14 mouse cellular contexts compared by ENCODE assay signal in the genomic region with DNA sequence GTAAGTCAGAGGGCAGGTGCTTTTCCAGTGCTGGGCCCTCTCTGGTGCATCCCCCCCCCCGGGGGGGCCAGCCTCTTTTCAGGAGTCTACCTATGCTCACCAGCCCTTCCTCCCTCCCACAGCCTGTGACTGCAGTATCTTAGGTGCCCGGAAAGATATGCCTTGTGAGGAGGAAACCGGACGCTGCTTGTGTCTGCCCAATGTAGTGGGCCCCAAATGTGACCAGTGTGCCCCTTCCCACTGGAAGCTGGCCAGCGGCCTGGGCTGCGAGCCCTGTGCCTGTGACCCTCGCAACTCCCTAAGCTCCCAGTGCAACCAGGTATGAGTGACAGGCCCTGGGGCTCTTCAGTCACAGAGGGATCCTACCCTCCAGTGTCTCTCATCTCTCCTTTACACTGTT. TPM values are rescaled to one million over a fixed set of nuclear protein-coding genes. Genes with fewer than 3 reads are reported as not detected.
DNase-seq lines count a peak whose midpoint lies in the region; ATAC-seq and TF ChIP-seq lines count a peak whose summit lies in the region.
"Had no signal": no experiment of that assay in that cellular context is flagged by ENCODE, and none has a peak within 500 bp of the region (broad histone marks: within the 10 kb centered on the region; RNA-seq: fewer than 3 reads in every experiment).

No protein-coding gene starts in this region.

- ATAC-seq in heart, embryonic 12.5 days (ENCODE audit: insufficient number of reproducible peaks, low FRiP score), result 0 out of 2 replicates have a peak, but pooled peaks have one; percentile 1
- ATAC-seq in heart, embryonic 11.5 days (replicated peaks; ENCODE audit: insufficient number of reproducible peaks, low FRiP score, low TSS enrichment), result no peak
- 0 out of 2 replicates have a peak, but pooled peaks have one; percentile 3 for ATAC-seq in forebrain, embryonic 16.5 days

- 39% methylated on average over 7 of the region's 7 CpGs for WGBS in cerebellum, adult 2 months
- WGBS in heart, embryonic 12.5 days, result 78% methylated on average over 7 of the region's 7 CpGs
- WGBS in heart, embryonic 11.5 days (ENCODE audit: insufficient replicate concordance), result 72% methylated on average over 7 of the region's 7 CpGs
- WGBS in forebrain, embryonic 16.5 days, result 79% methylated on average over 7 of the region's 7 CpGs

- no peak for TF ChIP-seq POLR2A in cerebellum, adult 2 months (IDR thresholded peaks at IDR 0.05; ENCODE audit: borderline replicate concordance, insufficient read depth, low read length)

- no peak for DNase-seq in cerebellum, adult 2 months
- no peak for DNase-seq in cerebellum, adult 11-12 months
- DNase-seq in layer of hippocampus, adult 2 months (ENCODE audit: low spot score in 2 of 2), result no peak
- no peak for DNase-seq in layer of hippocampus, postnatal 36 days
- DNase-seq in kidney, postnatal 25 days, result no peak

- no peaks in the 10 kb centered on the region for H3K27me3 ChIP-seq in cerebellum, adult 2 months (ENCODE audit: control insufficient read depth, insufficient read depth, low read length)
- no peaks in the 10 kb centered on the region for H3K27me3 ChIP-seq in heart, embryonic 12.5 days (replicated peaks)
- H3K27me3 ChIP-seq in heart, embryonic 11.5 days (ENCODE audit: control insufficient read depth, insufficient read depth, low read length), result peaks cover 3% of the 10 kb centered on the region; the same call in 1 of the 2 replicates
- no peaks in the 10 kb centered on the region for H3K27me3 ChIP-seq in forebrain, embryonic 16.5 days (replicated peaks; ENCODE audit: control insufficient read depth, insufficient read depth, low read length)
- H3K27me3 ChIP-seq: hindbrain, embryonic 12.5 days; intestine, embryonic 15.5 days had no signal

- H3K9ac ChIP-seq in heart, embryonic 12.5 days, result no peak overlapping the region
- H3K9ac ChIP-seq in heart, embryonic 11.5 days (ENCODE audit: low read depth, low read length), result no peak overlapping the region
- no peak overlapping the region; the same call in 1 of the 2 replicates for H3K9ac ChIP-seq in forebrain, embryonic 16.5 days (replicated peaks; ENCODE audit: low read depth, low read length)
- H3K9ac ChIP-seq: hindbrain, embryonic 12.5 days; intestine, embryonic 15.5 days; lung, embryonic 14.5 days had no signal

- H3K4me1 ChIP-seq in cerebellum, adult 2 months (ENCODE audit: control insufficient read depth, insufficient read depth, low read length), result peaks cover 48% of the 10 kb centered on the region
- H3K4me1 ChIP-seq in heart, embryonic 12.5 days (replicated peaks), result peaks cover 63% of the 10 kb centered on the region
- peaks cover 29% of the 10 kb centered on the region for H3K4me1 ChIP-seq in heart, embryonic 11.5 days (ENCODE audit: control insufficient read depth, insufficient read depth, low read length)
- peaks cover 17% of the 10 kb centered on the region for H3K4me1 ChIP-seq in forebrain, embryonic 16.5 days (replicated peaks; ENCODE audit: control insufficient read depth, insufficient read depth, low read length)

- no peaks in the 10 kb centered on the region for H3K9me3 ChIP-seq in heart, embryonic 12.5 days (replicated peaks)
- H3K9me3 ChIP-seq in heart, embryonic 11.5 days (replicated peaks; ENCODE audit: control insufficient read depth, low read length), result no peaks in the 10 kb centered on the region
- H3K9me3 ChIP-seq in forebrain, embryonic 16.5 days (ENCODE audit: control insufficient read depth, low read length), result no peaks in the 10 kb centered on the region
- H3K9me3 ChIP-seq: embryonic facial prominence, embryonic 10.5 days; hindbrain, embryonic 12.5 days; intestine, embryonic 15.5 days had no signal

- no peak overlapping the region for H3K4me2 ChIP-seq in heart, embryonic 12.5 days
- H3K4me2 ChIP-seq in heart, embryonic 11.5 days, result no peak overlapping the region
- H3K4me2 ChIP-seq in forebrain, embryonic 16.5 days (ENCODE audit: low read length), result no peak overlapping the region
- H3K4me2 ChIP-seq: hindbrain, embryonic 12.5 days; intestine, embryonic 15.5 days; liver, embryonic 11.5 days; lung, embryonic 14.5 days had no signal

- no peaks in the 10 kb centered on the region for H3K36me3 ChIP-seq in heart, embryonic 12.5 days
- H3K36me3 ChIP-seq in heart, embryonic 11.5 days (ENCODE audit: control insufficient read depth, insufficient read depth, low read length), result no peaks in the 10 kb centered on the region
- no peaks in the 10 kb centered on the region for H3K36me3 ChIP-seq in forebrain, embryonic 16.5 days (ENCODE audit: control insufficient read depth, insufficient read depth)
- H3K36me3 ChIP-seq: embryonic facial prominence, embryonic 10.5 days; hindbrain, embryonic 12.5 days; intestine, embryonic 15.5 days had no signal

- H3K4me3 ChIP-seq in cerebellum, adult 2 months (replicated peaks; ENCODE audit: insufficient read depth, low read depth, low read length), result no peak overlapping the region
- H3K4me3 ChIP-seq in heart, embryonic 12.5 days, result no peak overlapping the region
- no peak overlapping the region for H3K4me3 ChIP-seq in heart, embryonic 11.5 days (ENCODE audit: low read depth, low read length)
- H3K4me3 ChIP-seq in layer of hippocampus, adult 2 months, result no peak overlapping the region
- H3K4me3 ChIP-seq in forebrain, embryonic 16.5 days (replicated peaks; ENCODE audit: low read length), result no peak overlapping the region
- H3K4me3 ChIP-seq: embryonic facial prominence, embryonic 10.5 days; hindbrain, embryonic 12.5 days; intestine, embryonic 15.5 days had no signal

- H3K27ac ChIP-seq in cerebellum, adult 2 months (ENCODE audit: insufficient read depth, low read length), result peak overlapping the region; percentile 83
- H3K27ac ChIP-seq in heart, embryonic 12.5 days (ENCODE audit: poor library complexity, severe bottlenecking), result no peak overlapping the region
- H3K27ac ChIP-seq in heart, embryonic 11.5 days (ENCODE audit: low read depth, low read length), result no peak overlapping the region
- H3K27ac ChIP-seq in layer of hippocampus, adult 2 months, result peak overlapping the region; percentile 14; the same call in 1 of the 2 replicates
- H3K27ac ChIP-seq in forebrain, embryonic 16.5 days (ENCODE audit: low read length), result peak overlapping the region; percentile 12; the same call in 1 of the 2 replicates
- H3K27ac ChIP-seq: hindbrain, embryonic 12.5 days; intestine, embryonic 15.5 days; macrophage had no signal

- TF ChIP-seq CTCF in cerebellum, adult 2 months (IDR thresholded peaks at IDR 0.05; ENCODE audit: borderline replicate concordance, insufficient read depth, low read depth, low read length), result no peak
- no peak for TF ChIP-seq CTCF in layer of hippocampus, adult 2 months (conservative IDR thresholded peaks at IDR 0.05)

RNA-seq across cellular contexts. Expression of a gene that starts 39.5 kb away (rescaled TPM):
- polyA plus RNA-seq in cerebellum, adult 2 months (2012; rRNA removed), result 23.4 and 26.4 TPM in 2 replicates
- polyA plus RNA-seq in heart, embryonic 12.5 days (2016; fragmentation: Nextera tagmentation; extraction: Ambion mirVana), result 6.9 and 7.1 TPM in 2 replicates
- 7.2 and 8.1 TPM in 2 replicates for polyA plus RNA-seq in heart, embryonic 11.5 days (2014; fragmentation: Nextera tagmentation; extraction: Ambion mirVana)
- 10 to 100 TPM; 23.6 to 24.4 TPM for total RNA-seq in layer of hippocampus, adult 2 months (2021)
- total RNA-seq in layer of hippocampus, postnatal 36 days (2021), result 10 to 100 TPM; 23.5 to 26.6 TPM
- polyA plus RNA-seq in forebrain, embryonic 16.5 days (2015; fragmentation: Nextera tagmentation; extraction: Ambion mirVana), result 49.9 and 51.9 TPM in 2 replicates
- polyA plus RNA-seq: macrophage had no signal

RNA-seq across cellular contexts. Expression of a gene that starts 57.6 kb away (rescaled TPM):
- polyA plus RNA-seq in cerebellum, adult 2 months (2012; rRNA removed), result 36.0 and 37.1 TPM in 2 replicates
- 36.5 and 38.2 TPM in 2 replicates for polyA plus RNA-seq in heart, embryonic 12.5 days (2016; fragmentation: Nextera tagmentation; extraction: Ambion mirVana)
- polyA plus RNA-seq in heart, embryonic 11.5 days (2014; fragmentation: Nextera tagmentation; extraction: Ambion mirVana), result 38.5 and 45.3 TPM in 2 replicates
- 10 to 100 TPM in 1 of 2 experiments, 1 to 10 TPM in 1; 8.5 to 10.0 TPM for total RNA-seq in layer of hippocampus, adult 2 months (2021)
- 10 to 100 TPM in 1 of 2 experiments, 1 to 10 TPM in 1; 6.7 to 10.2 TPM for total RNA-seq in layer of hippocampus, postnatal 36 days (2021)
- 3.6 TPM in 2 replicates for polyA plus RNA-seq in forebrain, embryonic 16.5 days (2015; fragmentation: Nextera tagmentation; extraction: Ambion mirVana)

Comparison
In these comparisons a context has a peak if more than half of its experiments do, and no peak if none do; other contexts are left out.
1. H3K27ac ChIP-seq: peak in cerebellum, adult 2 months (single experiment), layer of hippocampus, adult 2 months (single experiment) and forebrain, embryonic 16.5 days (single experiment); none in heart, embryonic 12.5 days (single experiment) and heart, embryonic 11.5 days (single experiment).